Mouse (Mus musculus) limb, embryonic 11.5 days (tissue): ENCODE results near the gene Sorbs1. TPM values are rescaled to one million over a fixed set of nuclear protein-coding genes. Genes with fewer than 3 reads are reported as not detected.

Experiments
- ATAC-seq: fragments of 200-750 bp; cut with Nextera tagmentation; 2 replicates; pipeline ENCODE4 v1.8.0; 2017; ENCODE audit warnings: low read depth; ENCODE audit not compliant: insufficient number of reproducible peaks, low FRiP score, low TSS enrichment
- DNase-seq: peaks from one replicate; pipeline ENCODE4 v3.0.0-alpha.2; 2015; ENCODE audit warnings: low spot score
- H3K27ac ChIP-seq: fragments of 300-500 bp; sonication (generic); replicated peaks from 2 replicates; pipeline ENCODE4 v1.5.1; 2014; ENCODE audit warnings: low read depth, mild to moderate bottlenecking, low read length
- H3K27me3 ChIP-seq: fragments of 300-500 bp; sonication (generic); 2 replicates; pipeline ENCODE4 v1.6.1; 2014; ENCODE audit warnings: mild to moderate bottlenecking, low read length, mixed read lengths; ENCODE audit not compliant: control insufficient read depth, insufficient read depth
- H3K36me3 ChIP-seq: fragments of 300-500 bp; sonication (generic); 2 replicates; pipeline ENCODE4 v1.6.1; 2014; ENCODE audit warnings: mild to moderate bottlenecking, low read length, moderate library complexity, mixed read lengths; ENCODE audit not compliant: control insufficient read depth, insufficient read depth
- H3K4me1 ChIP-seq: fragments of 300-500 bp; sonication (generic); 2 replicates; pipeline ENCODE4 v1.6.1; 2014; ENCODE audit warnings: low read length, mixed read lengths; ENCODE audit not compliant: control insufficient read depth, insufficient read depth
- H3K4me2 ChIP-seq: fragments of 300-500 bp; sonication (generic); 2 replicates; pipeline ENCODE4 v1.6.1; 2014; ENCODE audit warnings: low read depth, mild to moderate bottlenecking, moderate library complexity; ENCODE audit not compliant: severe bottlenecking
- H3K4me3 ChIP-seq: fragments of 300-500 bp; sonication (generic); 2 replicates; pipeline ENCODE4 v1.5.1; 2014; ENCODE audit warnings: low read depth, low read length
- H3K9ac ChIP-seq: fragments of 300-500 bp; sonication (generic); 2 replicates; pipeline ENCODE4 v1.6.1; 2014; ENCODE audit warnings: mild to moderate bottlenecking, low read length
- H3K9me3 ChIP-seq: fragments of 300-500 bp; sonication (generic); 2 replicates; pipeline ENCODE4 v1.6.1; 2016; ENCODE audit warnings: low read length; ENCODE audit not compliant: control insufficient read depth
- whole genome bisulfite sequencing: fragments of 180-500 bp; shearing (Covaris S2); extraction: QIAGEN DNeasy Blood & Tissue Kit; methylation state at CpG from one replicate; pipeline ENCODE4 v1.1.7; 2014; 5-methylcytosine and 5-hydroxymethylcytosine counted together
- polyA plus RNA-seq: library from polyadenylated mRNA; unstranded; fragments of >200 nt; fragmentation: Nextera tagmentation; extraction: Ambion mirVana; gene quantifications from 2 replicates; pipeline ENCODE4 v1.2.1, GENCODE M21; 2014

Sorbs1 gene
- polyA plus RNA-seq, 1 experiment from 2014 or later, result 25.8 TPM

DNA sequence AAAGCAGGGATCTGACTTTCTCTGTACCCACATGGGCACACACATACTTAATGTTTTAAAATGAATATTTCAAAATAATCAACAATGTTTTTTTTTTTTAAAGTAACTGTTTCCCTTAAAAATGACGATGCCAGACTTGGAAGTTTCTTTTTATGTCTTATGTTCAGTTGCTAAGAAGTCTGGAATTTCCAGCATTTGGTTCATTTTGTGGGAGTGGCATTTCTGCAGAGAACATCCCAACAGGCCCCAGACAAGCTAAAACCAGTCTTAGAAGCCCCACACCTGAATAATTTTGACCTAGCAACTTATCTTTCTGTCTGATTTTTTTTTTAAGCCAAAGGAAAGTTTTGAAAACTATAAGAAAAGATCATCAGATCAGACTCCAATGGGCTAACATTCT lies 258.0 kb downstream of the Sorbs1 start:
- Histone ChIP-seq H3K4me3 (no peak overlapping the region), H3K27ac (no peak overlapping the region), H3K4me1 (no peaks in the 10 kb centered on the region), H3K27me3 (no peaks in the 10 kb centered on the region), H3K36me3 (no peaks in the 10 kb centered on the region), H3K4me2 (no peak overlapping the region), H3K9me3 (no peaks in the 10 kb centered on the region), H3K9ac (no peak overlapping the region)
- no peak for DNase-seq
- WGBS, result 80% methylated on average over 1 of the region's 1 CpGs
- no peak for ATAC-seq

DNA sequence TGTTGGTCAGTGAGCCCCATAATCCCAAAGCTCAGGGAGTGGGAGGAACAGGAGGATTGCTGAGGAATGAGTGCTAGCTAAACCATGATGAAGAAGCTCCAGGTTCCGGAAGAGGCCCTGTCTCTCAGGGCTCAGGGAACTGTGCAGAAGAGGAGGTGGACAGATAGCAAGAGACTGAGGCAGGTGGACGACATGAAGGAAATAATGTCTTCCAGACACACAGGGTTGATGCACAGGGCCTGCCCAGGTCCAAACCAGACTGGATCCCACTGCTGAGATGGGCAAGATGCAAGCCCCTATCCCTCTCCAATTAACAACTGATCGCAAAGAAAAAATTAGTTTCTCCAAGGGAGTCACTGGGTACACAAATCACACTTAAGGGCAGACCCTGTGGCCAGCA lies 258.8 kb downstream of the Sorbs1 start:
- no peak for ATAC-seq
- Histone ChIP-seq H3K4me2 (no peak overlapping the region), H3K9me3 (no peaks in the 10 kb centered on the region), H3K27ac (no peak overlapping the region), H3K36me3 (no peaks in the 10 kb centered on the region), H3K4me1 (no peaks in the 10 kb centered on the region), H3K4me3 (no peak overlapping the region), H3K27me3 (no peaks in the 10 kb centered on the region), H3K9ac (no peak overlapping the region)
- DNase-seq, result no peak
- 91% methylated on average over 3 of the region's 3 CpGs for WGBS

DNA sequence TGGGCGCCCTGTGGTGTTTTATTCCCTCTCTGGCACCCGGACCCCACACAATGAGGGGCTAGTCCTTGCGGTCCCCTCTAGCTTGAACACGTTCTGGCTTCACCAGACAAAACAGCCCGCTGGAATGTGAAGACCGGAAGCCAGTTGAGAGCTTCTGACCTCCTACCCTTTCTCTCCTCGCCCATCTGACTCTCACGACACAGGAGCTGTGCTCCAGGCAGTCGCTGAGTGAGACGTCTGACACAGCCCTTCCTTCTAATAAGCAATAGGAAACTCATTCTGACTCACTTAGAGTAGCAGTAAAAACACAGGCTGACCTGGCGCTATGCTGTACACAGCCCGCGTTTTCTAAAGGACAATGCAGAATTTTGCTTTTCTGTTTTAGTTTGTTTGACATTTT lies 259.8 kb downstream of the Sorbs1 start:
- no peaks in the 10 kb centered on the region for H3K36me3 ChIP-seq
- no peaks in the 10 kb centered on the region for H3K4me1 ChIP-seq
- H3K9me3 ChIP-seq, result no peaks in the 10 kb centered on the region
- no peak overlapping the region for H3K27ac ChIP-seq
- H3K4me2 ChIP-seq, result no peak overlapping the region
- no peak for DNase-seq
- WGBS, result 58% methylated on average over 13 of the region's 13 CpGs
- no peaks in the 10 kb centered on the region for H3K27me3 ChIP-seq
- ATAC-seq, result no peak
- no peak overlapping the region for H3K9ac ChIP-seq
- no peak overlapping the region for H3K4me3 ChIP-seq

DNA sequence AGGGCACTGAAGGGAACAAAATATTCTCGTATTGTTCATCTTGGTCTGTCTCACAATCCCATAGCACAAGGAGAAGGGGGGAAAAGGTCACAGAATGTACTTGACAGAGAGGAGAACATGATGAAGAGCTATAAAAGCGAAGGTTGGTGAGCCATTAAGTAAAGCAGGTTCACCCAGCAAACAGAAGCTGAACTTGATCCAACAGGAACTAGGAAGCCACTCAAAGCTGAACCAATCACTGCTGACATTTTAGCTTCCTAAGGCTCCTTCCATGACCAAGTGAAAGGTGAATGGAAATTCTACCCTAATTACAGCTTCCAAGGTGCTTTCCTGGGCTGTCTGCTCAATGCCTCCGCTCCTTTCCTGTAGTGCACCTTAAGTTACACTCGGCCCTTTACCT lies 262.5 kb downstream of the Sorbs1 start:
- Histone ChIP-seq H3K4me3 (no peak overlapping the region), H3K4me1 (no peaks in the 10 kb centered on the region), H3K9ac (no peak overlapping the region), H3K27ac (no peak overlapping the region), H3K9me3 (no peaks in the 10 kb centered on the region), H3K27me3 (no peaks in the 10 kb centered on the region), H3K36me3 (no peaks in the 10 kb centered on the region), H3K4me2 (no peak overlapping the region)
- WGBS, result 88% methylated on average over 4 of the region's 4 CpGs
- ATAC-seq, result no peak
- DNase-seq, result no peak

DNA sequence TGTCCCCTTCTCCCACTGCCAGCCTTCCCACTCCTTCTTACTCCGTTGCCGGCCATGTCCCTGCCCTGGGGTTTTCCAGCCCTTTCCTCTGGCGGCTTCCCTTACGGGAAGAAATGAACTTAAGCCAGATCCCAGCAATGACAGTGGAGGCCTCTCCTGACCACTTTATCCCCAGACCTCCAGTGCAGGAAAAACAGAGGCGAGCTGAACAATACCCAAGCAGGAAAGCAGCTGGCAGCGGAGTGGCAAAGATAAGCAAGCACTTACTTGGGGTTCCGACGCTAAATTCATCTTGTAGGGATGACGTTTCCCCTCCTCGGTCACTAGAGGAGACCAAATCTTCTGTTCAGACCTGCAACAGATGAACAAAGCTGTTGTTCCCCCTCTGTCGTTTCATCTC lies 264.2 kb downstream of the Sorbs1 start:
- no peaks in the 10 kb centered on the region for H3K36me3 ChIP-seq
- H3K4me1 ChIP-seq, result no peaks in the 10 kb centered on the region
- 80% methylated on average over 11 of the region's 11 CpGs for WGBS
- no peaks in the 10 kb centered on the region for H3K27me3 ChIP-seq
- no peak overlapping the region for H3K9ac ChIP-seq
- ATAC-seq (no peak), DNase-seq (no peak)
- no peak overlapping the region for H3K27ac ChIP-seq
- H3K4me3 ChIP-seq, result no peak overlapping the region
- H3K4me2 ChIP-seq, result no peak overlapping the region
- H3K9me3 ChIP-seq, result no peaks in the 10 kb centered on the region

DNA sequence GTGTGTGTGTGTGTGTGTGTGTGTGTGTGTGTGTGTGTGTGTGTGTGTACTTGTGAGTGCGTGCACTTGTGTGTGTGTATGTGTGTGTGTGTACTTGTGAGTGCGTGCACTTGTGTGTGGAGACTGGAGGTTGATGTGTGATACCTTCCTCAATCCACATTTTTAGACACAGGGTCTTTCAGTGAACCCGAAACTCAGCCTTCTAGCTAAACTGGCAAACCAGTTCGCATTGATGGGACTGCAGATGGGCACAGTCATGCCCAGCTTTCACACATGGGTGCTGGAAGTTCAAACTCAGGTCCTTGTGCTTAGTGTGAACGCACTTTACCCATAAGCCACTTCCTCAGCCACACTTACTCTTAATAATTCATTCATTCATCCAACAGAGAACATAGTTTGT lies 265.1 kb downstream of the Sorbs1 start:
- Histone ChIP-seq H3K4me2 (no peak overlapping the region), H3K36me3 (no peaks in the 10 kb centered on the region), H3K9me3 (no peaks in the 10 kb centered on the region), H3K27me3 (no peaks in the 10 kb centered on the region), H3K27ac (no peak overlapping the region), H3K9ac (no peak overlapping the region), H3K4me3 (no peak overlapping the region), H3K4me1 (no peaks in the 10 kb centered on the region)
- 91% methylated on average over 5 of the region's 5 CpGs for WGBS
- ATAC-seq, result no peak
- no peak for DNase-seq

DNA sequence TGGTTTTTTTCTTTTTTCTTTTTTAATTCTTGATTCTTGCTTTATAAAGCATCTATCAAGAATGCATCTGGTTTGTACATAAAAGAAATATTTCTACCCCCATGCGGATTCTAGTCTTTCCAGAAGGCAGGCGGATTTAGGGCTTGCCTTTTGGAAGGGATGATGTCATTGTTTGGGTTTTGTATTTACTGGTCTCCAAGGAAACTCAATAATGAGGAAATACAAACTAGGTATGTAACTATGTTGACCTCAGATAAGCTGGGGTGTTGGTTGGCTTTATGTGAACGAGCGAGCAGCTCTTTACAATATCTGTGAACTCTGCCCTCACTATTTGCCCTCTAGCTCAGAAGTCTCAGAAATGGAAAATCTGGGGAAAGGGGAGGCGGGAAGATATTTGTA lies 266.3 kb downstream of the Sorbs1 start:
- Histone ChIP-seq H3K27ac (no peak overlapping the region), H3K4me1 (no peaks in the 10 kb centered on the region), H3K36me3 (no peaks in the 10 kb centered on the region), H3K4me2 (no peak overlapping the region), H3K27me3 (no peaks in the 10 kb centered on the region), H3K9me3 (no peaks in the 10 kb centered on the region), H3K9ac (no peak overlapping the region), H3K4me3 (no peak overlapping the region)
- ATAC-seq (no peak), DNase-seq (no peak)
- 72% methylated on average over 5 of the region's 5 CpGs for whole genome bisulfite sequencing

DNA sequence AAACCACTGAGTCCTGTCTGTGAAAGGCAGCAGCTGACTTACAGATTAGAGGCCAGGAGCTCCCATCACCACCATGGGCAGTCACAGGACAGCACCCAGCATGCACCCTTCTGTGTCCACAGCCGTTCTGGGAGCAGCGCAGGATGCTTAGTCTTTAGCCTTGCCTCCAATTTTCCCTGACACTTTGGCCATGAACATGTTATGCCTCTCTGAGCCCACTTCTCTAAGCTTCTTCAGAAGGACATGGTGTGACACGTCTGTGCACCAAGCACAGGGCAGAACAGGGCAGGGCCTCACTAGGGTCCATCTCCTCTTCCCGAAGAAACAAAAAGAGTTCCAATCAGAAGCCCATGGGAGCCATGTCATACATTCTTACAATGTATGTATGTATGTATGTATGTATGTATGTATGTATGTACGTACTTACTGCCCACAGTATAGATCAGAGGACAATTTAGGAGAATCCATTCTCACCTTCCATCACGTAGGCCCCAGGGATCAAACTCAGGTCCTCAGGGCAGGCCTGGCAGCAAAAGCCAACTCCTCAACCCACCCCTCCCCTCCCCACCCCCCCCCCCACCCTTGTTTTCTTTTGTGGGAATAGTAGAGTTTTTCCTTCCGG lies 266.8 kb downstream of the Sorbs1 start:
- Histone ChIP-seq H3K4me2 (no peak overlapping the region), H3K27me3 (no peaks in the 10 kb centered on the region), H3K9me3 (no peaks in the 10 kb centered on the region), H3K9ac (no peak overlapping the region), H3K4me1 (no peaks in the 10 kb centered on the region), H3K27ac (no peak overlapping the region), H3K36me3 (no peaks in the 10 kb centered on the region), H3K4me3 (no peak overlapping the region)
- ATAC-seq (no peak), DNase-seq (no peak)
- WGBS, result 86% methylated on average over 7 of the region's 7 CpGs
